Mouse (Mus musculus) limb, embryonic 15.5 days (tissue): Measurements from ENCODE around the gene Apob. TPM values are rescaled to one million over a fixed set of nuclear protein-coding genes. Genes with fewer than 3 reads are reported as not detected.

Source experiments
- ATAC-seq: fragments of 200-750 bp; cut with Nextera tagmentation; 2 replicates; pipeline ENCODE4 v1.8.0; 2017; ENCODE audit warnings: low read depth, moderate TSS enrichment; ENCODE audit not compliant: insufficient number of reproducible peaks, low FRiP score, low TSS enrichment
- H3K27ac ChIP-seq: fragments of 300-500 bp; sonication (generic); 2 replicates; pipeline ENCODE4 v1.5.1; 2015; ENCODE audit warnings: moderate library complexity, mild to moderate bottlenecking, inconsistent platforms
- H3K27me3 ChIP-seq: fragments of 300-500 bp; sonication (generic); 2 replicates; pipeline ENCODE4 v1.6.1; 2015; ENCODE audit warnings: inconsistent platforms
- H3K36me3 ChIP-seq: fragments of 300-500 bp; sonication (generic); 2 replicates; pipeline ENCODE4 v1.6.1; 2015; ENCODE audit warnings: inconsistent platforms
- H3K4me1 ChIP-seq: fragments of 300-500 bp; sonication (generic); 2 replicates; pipeline ENCODE4 v1.6.1; 2015; ENCODE audit warnings: inconsistent platforms
- H3K4me2 ChIP-seq: fragments of 300-500 bp; sonication (generic); 2 replicates; pipeline ENCODE4 v1.6.1; 2015; ENCODE audit warnings: mild to moderate bottlenecking, inconsistent platforms
- H3K4me3 ChIP-seq: fragments of 300-500 bp; sonication (generic); 2 replicates; pipeline ENCODE4 v1.5.1; 2015; ENCODE audit warnings: mild to moderate bottlenecking, inconsistent platforms
- H3K9ac ChIP-seq: fragments of 300-500 bp; sonication (generic); 2 replicates; pipeline ENCODE4 v1.6.1; 2015; ENCODE audit warnings: inconsistent platforms
- H3K9me3 ChIP-seq: fragments of 300-500 bp; sonication (generic); 2 replicates; pipeline ENCODE4 v1.6.1; 2016; ENCODE audit warnings: inconsistent platforms
- WGBS: fragments of 180-500 bp; shearing (Covaris S2); methylation state at CpG from one replicate; pipeline ENCODE4 v1.1.7; 2015; 5-methylcytosine and 5-hydroxymethylcytosine counted together
- polyA plus RNA-seq: library from polyadenylated mRNA; unstranded; fragments of >200 nt; fragmentation: Nextera tagmentation; extraction: Ambion mirVana; gene quantifications from 2 replicates; pipeline ENCODE4 v1.2.1, GENCODE M21; 2015

Apob gene
- polyA plus RNA-seq, 1 experiment from 2014 or later: 0.17 TPM

DNA sequence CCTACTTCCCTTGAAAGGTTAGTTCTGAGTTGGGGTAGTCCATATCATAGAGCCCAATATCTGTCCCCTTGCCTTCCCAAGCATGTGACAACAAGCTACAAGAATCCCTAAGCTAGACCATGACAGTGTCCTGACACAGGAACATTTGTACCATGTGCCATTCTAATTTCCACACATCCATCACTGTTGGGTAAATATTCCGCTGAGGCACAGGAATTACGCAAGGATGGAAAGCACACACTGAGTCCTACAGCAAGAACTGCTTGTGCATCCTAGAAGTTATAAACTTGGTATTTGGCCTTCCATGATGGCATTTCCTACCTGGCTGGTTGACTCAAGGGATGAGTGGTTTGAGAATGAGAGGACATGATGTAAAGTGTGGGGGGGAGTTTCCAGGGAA lies 69.6 kb downstream of the Apob start:
- ATAC-seq: no peak
- H3K27me3 ChIP-seq: no peaks in the 10 kb centered on the region
- H3K27ac ChIP-seq: no peak overlapping the region
- no peak overlapping the region for H3K9ac ChIP-seq
- no peak overlapping the region for H3K4me2 ChIP-seq
- no peaks in the 10 kb centered on the region for H3K4me1 ChIP-seq
- no peak overlapping the region for H3K4me3 ChIP-seq
- no peaks in the 10 kb centered on the region for H3K9me3 ChIP-seq
- 90% methylated on average over 2 of the region's 2 CpGs for WGBS
- no peaks in the 10 kb centered on the region for H3K36me3 ChIP-seq

- WGBS: 16% methylated on average over 1 of the region's 1 CpGs
- H3K4me1 ChIP-seq: no peaks in the 10 kb centered on the region
- ATAC-seq: no peak
Measured at GRCm38 (mm10) chr12:8047789-8048309, 70.4 kb downstream of the Apob start.

DNA sequence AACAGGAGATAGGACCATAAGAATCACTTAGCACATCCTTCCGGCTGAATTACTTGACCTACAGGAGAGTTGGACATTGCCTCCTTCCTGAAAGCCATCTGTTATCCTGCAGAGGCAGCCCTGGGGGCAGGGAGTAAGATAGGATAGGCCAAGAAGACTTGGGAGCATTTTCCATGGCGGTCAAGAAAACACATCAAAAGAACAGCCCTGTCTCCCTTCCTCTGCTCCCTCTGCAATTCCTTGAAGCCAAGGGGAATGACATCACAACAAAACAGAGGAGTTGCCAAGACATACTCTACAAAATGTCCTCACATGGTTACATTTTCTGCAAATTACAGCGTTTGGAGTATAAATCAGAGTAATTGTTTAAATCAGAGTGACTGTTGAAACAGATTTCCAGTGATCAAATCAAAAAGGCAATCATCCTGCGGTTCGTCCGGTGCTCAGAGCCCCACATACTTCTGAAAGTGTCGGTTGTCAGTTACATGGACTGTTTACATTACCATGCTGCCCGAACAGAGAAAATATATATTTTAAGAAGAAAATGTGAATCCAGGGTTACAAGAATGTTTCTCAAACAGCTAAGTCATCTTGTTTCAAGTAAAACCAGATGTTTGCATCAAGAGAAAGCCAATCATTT lies 78.7 kb downstream of the Apob start:
- H3K27ac ChIP-seq: no peak overlapping the region
- no peaks in the 10 kb centered on the region for H3K9me3 ChIP-seq
- no peak for ATAC-seq
- H3K36me3 ChIP-seq: no peaks in the 10 kb centered on the region
- no peak overlapping the region for H3K4me2 ChIP-seq
- no peaks in the 10 kb centered on the region for H3K4me1 ChIP-seq
- H3K9ac ChIP-seq: no peak overlapping the region
- H3K4me3 ChIP-seq: no peak overlapping the region
- WGBS: 52% methylated on average over 8 of the region's 8 CpGs
- no peaks in the 10 kb centered on the region for H3K27me3 ChIP-seq

More at GRCm38 (mm10) chr12:8047789-8048309, 70.4 kb downstream of the Apob start:
- H3K27ac ChIP-seq: no peak overlapping the region
- H3K9ac ChIP-seq: no peak overlapping the region
- H3K36me3 ChIP-seq: no peaks in the 10 kb centered on the region
- H3K27me3 ChIP-seq: no peaks in the 10 kb centered on the region
- no peak overlapping the region for H3K4me3 ChIP-seq
- H3K9me3 ChIP-seq: no peaks in the 10 kb centered on the region
- no peak overlapping the region for H3K4me2 ChIP-seq

- no peaks in the 10 kb centered on the region for H3K36me3 ChIP-seq
- 5% methylated on average over 3 of the region's 3 CpGs for WGBS
- no peak overlapping the region for H3K4me2 ChIP-seq
- no peak overlapping the region for H3K27ac ChIP-seq
- no peaks in the 10 kb centered on the region for H3K9me3 ChIP-seq
- H3K4me3 ChIP-seq: no peak overlapping the region
- ATAC-seq: no peak
- no peaks in the 10 kb centered on the region for H3K4me1 ChIP-seq
- H3K9ac ChIP-seq: no peak overlapping the region
- 0 out of 2 replicates have a peak, but pooled peaks cover 3% of the 10 kb centered on the region for H3K27me3 ChIP-seq
Measured at GRCm38 (mm10) chr12:8059576-8059975, 82.1 kb downstream of the Apob start.

- no peak overlapping the region for H3K4me2 ChIP-seq
- WGBS: 34% methylated on average over 11 of the region's 11 CpGs
- no peak overlapping the region for H3K9ac ChIP-seq
- H3K27me3 ChIP-seq: 0 out of 2 replicates have a peak, but pooled peaks cover 3% of the 10 kb centered on the region
- no peaks in the 10 kb centered on the region for H3K9me3 ChIP-seq
- ATAC-seq: no peak
- no peaks in the 10 kb centered on the region for H3K4me1 ChIP-seq
- H3K36me3 ChIP-seq: no peaks in the 10 kb centered on the region
- no peak overlapping the region for H3K27ac ChIP-seq
- H3K4me3 ChIP-seq: no peak overlapping the region
Measured at GRCm38 (mm10) chr12:8063363-8064065, 86.1 kb downstream of the Apob start.

Other genes with a start within 250 kb of the Apob start
- gene Ldah, start 230.5 kb downstream of the Apob start, polyA plus RNA-seq: 56.7 and 64.2 TPM in 2 replicates